Mouse (Mus musculus) mouse trophoblast stem cell (cell line): ENCODE measurements at regions not wholly inside any gene's neighbourhood (a gene's known extent, or its start where the extent isn't known, plus 50 kb on each side); places are given as distances from the start of the nearest gene placed in this dataset.

Source experiments
- in situ Hi-C, 2 experiments: fragments of 300-500 bp; cut with MseI, MboI; formaldehyde crosslinking; loops; 2 replicates in 1 of 2; 3 replicates in 1 of 2; pipeline ENCODE4 v1.15.1; 2025

DNA sequence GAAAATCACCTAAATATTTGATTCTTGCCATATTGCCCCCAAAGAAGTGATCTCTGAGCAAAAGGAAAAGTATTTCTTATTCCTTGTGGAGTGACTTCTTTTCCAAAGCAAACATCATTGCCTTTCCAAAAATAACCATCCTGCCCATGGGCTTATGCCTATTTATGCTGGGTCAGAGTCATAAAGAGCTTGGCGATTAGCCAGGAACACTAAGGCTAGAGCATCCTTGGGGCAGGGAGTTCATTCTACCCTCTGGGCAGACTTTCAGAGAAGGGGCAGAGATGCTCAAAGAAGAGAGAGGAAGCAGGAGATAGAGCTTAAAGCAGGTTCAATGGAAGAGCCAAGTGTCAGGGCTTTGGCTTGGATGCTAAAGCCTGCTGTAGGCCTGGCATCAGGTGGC, 203.1 kb upstream of the Gmds start:
- in situ Hi-C loops: no loop called here

DNA sequence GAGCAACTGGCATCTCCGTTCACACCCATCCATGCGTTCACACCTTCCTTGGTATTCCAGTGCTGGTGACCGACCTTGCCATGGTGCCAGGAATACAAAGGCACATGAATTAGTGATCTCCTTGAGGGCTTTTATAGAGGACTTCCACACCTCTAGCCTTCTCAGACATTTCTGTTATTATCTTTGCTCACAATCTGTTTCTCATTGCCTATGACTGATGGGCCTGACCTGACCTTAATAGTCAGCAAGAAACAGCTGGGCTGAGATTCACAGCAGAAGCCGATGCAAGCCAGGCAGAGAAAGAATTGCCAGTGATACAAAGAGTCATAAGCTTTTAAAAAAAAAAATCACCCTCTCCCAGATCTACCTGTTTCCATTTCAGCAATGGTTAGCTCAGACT, 197.7 kb upstream of the Gmds start:
- in situ Hi-C loops: no loop called here

DNA sequence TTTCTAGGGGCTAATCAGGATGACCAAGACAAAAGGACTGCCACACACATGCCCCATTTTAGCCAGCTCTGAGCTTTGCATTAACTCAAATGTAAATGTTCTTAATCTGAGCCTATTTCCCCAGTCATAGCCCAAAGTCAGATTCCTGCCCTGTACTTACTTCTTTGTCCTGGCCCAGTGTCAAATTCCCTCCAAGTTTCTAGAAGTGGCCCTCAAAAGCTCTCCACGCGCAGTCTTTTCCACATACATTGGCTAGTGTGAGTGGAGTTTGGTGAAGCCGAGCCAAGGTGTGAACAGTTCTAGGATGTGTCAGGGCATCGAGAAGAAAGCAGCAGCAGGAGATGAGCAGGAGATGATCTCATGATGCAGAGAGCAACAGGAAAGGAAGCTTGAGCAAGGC, 197.1 kb upstream of the Gmds start:
- in situ Hi-C loops: no loop called here

DNA sequence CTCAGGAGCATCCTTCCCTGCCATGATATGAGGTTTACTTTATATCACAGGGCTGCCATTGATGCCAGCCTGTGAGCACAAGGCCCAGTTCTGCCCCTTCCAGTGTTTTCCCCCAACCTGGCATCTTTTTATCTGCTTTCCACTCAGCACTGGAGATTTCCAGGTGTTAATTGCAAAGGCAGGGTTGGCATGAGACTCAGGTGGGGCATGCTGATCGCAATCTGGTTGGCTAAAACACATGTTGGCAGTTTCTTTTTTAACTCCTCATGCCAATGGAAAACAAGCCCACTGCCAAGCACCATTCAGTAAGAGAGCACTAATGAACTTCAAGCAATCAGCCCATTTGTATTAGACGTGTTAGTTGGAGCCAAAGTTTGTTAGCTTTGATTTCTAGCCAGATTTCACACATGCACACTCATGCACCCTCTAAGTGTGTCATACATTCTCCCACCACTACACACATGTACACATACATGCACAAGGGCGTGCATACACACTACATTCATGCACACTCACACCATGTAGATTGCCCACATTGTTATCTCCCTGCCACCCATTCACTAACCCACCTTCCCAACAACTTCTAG, 192.5 kb upstream of the Gmds start:
- in situ Hi-C loops: no loop called here

DNA sequence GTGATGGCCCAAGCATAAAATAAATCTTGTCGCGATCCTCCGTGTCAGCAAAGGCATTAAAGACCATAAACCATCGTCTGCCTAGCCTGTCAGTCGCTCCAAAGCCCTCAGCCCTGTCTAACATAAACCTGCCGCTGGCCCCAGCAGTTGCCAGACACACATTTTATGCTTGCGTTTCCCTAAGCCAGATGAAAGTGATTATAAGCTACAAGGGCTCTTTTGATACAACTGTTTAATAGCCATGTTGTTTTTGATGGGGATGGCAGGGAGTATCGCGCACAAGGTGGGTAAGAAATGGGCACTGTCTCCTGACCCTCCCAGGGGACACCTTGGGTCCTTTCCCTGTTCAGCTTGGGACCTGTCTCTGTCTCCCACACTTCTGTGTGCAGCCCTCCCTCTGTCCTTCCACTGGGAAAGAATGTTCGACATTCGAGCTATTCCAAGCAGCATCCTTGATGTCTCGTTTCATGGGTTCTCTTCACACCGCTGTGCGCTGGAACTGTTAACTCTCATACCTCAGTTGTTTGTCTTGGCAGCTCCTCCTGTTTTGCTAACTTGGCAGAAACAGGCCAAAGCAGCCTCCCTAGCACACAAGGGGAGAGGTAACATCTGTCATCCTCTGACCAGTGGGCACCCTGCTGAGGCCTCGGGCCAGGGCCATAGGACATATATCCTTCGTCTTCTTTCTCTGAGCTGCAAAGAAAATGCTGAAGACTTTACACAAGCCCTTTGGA, 180.2 kb upstream of the Gmds start:
- in situ Hi-C loops: no loop called here

DNA sequence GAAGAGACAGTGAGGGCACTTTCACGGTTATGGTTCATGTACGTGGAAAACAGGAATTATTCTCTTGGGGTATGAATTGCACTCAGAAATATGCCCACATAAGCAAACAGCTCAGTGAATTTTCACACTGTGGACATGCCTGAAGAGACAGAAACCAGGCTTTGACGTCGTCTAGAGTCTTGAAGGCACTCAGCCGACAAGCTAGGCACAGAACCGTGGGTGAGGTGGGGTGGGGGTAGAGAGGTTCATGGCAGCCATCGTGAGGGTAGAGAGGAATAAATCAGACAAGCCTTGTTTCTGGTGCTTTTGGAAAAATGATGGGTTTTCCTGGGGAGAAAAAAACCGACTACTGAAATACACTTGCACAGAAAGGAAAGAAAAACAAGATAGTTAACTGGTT, 179.0 kb upstream of the Gmds start:
- in situ Hi-C loops: no loop called here

DNA sequence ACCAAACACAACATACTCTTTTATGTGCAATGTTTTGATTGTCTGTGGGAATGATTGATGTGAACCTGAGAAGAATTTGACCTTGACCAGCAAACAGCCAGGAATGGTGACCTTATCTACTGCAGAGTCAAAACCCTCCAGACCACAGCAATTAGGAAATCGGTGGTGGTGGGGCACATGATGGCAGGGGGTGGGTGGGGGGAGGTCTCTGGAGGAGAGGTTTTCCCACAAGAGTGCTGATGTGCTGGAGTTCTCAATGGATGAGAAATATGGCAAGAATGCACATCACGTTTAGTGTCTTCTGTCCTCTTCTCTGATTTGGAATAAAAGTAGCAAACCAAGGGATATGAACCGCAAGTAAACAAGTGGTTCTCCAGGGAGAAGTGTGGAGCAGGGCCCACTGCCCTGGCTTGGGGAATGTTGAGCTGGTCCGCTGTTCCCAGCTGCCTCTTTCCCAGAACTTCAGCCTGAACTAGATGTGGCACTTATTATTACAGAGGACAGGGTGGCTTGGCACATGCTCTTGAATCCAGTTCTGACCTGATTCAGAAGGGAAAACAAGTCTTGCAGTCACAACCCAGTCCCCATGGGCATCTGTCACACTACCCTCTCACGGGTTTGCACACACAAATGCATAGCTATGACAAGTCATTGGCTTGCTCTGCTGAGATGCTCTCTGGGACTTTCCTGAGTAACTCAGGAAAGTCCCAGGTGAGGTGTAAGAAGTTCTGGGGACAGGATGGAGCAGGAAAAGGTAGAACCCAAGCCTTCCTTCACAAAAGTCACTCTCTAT, 170.9 kb upstream of the Gmds start:
- in situ Hi-C loops: no loop called here

DNA sequence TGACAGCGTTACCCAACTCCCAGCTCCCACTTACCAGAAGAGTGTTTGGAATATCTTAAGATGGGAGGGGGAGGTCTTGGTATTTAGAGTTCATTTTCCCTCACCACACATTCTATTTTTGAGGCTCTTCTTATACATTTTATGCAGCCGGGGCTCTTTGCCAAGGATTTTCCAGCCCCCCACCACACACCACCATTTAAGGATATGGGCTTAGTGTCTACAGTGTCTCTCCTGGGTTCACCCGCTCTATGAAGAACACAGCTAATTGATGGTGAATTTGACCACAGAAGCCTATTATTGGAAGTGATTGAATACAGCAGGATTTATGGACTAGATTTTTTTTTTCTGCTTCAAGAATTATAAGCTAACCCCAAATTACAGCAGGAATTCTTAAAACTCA, 169.9 kb upstream of the Gmds start:
- in situ Hi-C loops: no loop called here

DNA sequence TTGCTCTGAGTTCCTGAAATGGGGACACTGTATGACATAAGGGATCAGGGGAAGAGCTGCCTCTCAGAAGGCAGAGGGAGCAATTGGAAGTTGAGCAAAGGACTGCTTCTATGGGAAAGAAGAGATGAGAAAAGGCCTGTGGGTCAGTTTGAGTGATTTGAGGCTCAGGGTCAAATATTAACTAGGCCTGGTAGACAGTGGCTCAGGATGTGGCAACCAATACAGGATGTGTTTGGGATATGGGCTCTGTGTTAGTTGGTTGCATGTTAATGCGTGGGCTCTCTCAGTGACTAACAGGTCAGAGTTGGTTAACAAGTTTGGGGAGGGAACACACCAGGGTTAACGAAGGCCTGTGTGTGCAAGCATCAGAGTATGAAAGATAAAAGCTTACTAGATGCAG, 169.3 kb upstream of the Gmds start:
- in situ Hi-C loops: no loop called here

DNA sequence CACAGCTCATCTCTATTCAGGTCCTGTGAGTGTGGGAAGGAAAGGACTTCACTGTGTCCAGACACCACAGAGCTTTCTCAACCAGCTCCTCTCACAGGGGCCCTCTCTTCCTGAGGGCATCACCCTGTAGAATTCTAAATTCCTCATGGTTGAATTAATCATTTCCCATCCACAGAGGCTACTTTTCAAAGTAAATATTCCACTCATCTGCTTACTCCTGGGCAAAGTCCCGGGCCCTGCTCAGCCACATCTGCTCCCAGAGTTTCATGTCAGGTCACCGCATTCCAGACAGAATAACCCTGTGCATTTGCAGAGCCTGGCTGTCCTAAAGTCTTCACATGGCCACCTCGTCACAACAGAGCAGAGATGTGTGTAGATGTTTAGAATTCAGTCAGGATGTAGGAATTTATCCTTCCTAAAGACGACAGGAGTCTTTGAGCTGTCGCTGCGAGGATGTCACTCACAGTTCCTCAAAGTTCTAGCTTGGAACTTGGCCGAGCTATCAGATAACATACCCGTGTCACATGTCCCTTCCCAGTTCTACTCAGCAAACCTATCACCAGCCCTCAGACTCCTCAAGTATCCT, 159.8 kb upstream of the Gmds start:
- in situ Hi-C loops: no loop called here

DNA sequence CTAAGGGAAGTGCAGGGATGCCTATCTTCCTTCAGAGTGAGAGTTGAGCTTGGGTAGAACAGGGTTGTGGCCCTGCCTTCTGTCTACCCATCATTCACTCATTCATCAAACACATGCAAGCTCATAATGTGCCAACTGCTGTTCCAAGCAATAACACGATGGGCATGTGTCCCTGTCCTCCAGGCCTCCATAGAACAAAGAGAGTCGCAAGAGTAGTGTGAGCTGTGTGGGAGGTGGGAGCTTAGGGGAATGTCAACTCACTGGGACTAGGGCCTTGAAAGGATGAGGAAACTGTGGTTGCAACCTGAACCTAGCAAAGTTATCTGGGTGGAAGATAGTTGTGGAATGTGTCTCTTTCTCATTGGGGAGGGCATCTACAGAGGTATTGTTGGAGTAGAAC, 157.7 kb upstream of the Gmds start:
- in situ Hi-C loops: no loop called here

DNA sequence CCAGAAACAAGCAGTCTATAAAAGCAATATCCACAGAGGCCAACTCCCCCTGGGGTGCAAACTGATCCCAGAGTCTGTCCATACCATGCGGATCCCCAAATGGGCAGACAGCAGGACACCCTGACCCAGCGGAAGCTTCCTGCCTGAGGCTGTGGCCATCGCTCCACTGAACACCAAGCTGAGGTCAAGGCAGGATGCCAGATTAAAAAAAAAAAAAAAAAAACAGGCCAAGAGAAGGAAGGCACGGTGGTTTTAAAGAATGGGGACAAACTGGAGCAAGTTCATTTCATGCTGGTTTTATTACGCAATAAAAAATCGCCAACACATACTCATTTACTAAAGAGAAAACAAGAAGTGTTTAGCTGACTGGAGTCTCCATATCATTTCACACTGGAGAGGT, 156.5 kb upstream of the Gmds start:
- in situ Hi-C loops: no loop called here

DNA sequence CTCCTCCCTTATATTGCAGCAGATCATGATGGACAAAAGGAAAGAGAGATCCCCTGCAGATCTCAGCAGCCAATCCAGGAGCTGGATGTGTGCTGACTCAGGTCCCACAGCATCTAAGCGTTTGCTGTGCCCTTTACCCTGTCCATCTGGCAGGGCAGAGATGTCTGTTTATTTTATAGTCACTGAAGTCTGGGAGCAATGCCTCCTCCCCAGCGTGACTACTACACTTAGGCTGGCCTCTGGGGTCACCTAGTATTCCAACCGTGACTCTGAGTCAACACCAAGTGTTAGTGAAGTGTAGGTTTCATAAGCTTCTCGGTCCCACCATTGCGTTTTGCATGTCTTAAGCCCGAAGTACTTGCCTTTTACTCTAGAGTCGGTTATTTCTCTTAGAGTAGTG, 155.3 kb upstream of the Gmds start:
- in situ Hi-C loops: no loop called here

DNA sequence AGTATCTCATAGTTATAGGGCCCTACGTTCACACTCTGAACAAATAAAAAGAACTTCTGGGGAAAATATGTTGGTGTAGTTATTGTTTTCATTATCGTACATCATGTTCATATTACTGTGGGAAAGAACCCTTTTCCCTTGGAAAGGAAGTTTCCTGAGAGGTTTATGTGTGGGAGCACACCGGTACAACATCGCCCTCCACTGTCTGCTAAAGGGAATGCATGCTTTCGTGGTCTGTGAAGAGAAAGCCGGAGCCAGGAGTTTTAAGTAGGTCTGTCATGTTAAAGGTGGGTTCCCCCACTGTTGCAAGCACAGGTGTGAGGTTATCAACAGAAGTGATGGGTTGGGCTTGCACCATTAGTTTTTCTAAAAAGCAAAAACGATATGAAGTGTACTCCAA, 154.8 kb upstream of the Gmds start:
- in situ Hi-C loops: no loop called here

DNA sequence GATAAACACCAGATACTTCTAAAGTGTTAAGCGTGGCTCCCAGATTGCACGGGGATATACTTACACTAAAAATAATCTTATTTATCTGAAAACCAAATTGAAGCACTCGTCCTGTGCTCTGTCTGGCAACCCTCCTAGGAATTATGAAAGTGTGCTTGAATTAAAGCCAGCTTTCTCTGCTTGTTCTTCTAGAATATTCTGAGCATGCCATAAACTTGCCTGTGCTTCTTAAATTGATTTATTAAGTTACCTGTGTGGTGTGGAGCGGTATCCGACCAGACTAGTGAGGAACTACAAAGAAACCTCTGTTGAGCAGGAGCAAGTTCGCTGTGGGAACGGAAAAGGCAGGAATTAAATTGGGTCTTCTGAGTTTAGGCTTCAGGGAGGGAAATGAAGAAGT, 154.0 kb upstream of the Gmds start:
- in situ Hi-C loops: no loop called here

DNA sequence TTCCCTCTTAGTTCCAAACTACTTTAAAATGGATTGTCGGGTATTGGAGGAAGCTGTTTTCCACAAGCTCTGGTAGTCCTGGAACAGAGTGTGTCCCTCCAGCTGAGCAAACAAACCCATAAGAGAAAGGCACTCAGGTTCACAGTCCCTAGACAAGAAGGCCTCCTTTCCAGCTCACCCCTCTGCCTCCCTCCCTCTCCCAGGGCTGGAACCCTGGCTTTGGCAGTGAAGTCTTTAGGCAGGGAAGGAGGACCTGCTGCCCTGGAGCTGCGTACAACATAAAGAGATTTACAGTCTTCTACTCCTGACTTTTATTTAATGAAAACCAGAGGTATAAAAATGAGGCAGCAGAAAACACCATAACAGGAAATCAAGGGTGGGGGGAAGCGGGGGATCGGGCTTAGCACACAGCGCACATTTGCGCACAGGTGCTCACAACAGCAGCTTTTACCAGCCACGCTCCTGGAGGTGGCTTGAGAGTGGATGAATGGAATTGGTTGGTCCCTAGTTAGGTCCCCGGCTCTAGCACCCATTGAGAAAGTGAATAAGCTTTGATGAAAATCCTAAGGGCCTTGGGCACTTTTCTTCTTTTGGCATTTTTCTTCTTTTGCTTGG, 143.0 kb upstream of the Gmds start:
- in situ Hi-C loops: no loop called here

DNA sequence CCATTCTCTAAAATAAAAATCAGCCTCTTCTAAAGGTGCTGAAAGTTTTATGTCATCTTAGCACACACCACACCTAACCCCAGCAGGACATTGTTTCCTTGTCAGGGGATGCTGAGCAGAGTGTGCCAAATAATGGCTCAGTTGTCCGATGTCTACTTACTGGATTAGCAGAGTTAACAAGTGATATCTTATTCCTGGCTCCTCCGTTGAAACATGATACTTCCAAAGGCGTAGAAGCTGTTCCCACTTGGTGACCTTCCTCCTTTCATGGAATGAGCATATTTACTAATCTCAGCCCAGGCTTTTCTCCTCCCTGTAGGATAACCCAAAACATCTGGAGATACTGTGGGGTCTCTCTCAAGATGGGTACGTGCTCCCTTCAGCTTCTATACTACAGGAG, 141.5 kb upstream of the Gmds start:
- in situ Hi-C loops: no loop called here

DNA sequence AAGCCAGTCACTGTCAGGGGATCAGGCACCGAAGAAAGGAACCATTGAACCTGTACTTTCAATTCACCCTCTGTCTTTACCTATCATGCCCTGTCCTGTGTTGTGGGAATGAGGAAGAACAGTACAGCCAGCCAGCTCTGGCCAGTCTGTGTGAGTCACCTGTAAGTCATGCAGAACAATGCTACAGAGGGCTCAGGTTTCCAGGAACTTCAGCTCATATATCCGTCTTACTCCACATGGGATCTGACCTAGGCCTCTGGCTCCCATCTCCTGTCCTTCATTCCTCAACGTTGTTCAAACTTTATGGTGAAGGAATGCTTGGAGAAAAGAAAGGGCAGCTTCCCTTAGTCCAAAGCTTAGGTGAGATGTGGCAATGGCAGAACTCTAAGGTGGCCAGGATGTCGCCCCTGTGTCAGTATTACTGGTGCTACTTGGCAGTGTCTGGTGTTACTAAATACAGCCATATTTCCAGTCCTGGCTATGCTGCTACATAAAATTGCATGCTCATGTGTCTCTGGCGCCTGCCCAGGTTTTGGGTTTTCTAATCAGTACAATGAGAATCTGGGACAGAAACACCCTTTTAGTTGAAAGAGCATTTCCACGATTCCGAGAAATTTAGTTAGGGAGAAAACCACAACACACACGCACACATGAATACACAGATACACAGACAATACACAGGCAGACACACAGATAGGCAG, 140.7 kb upstream of the Gmds start:
- in situ Hi-C loops: no loop called here

DNA sequence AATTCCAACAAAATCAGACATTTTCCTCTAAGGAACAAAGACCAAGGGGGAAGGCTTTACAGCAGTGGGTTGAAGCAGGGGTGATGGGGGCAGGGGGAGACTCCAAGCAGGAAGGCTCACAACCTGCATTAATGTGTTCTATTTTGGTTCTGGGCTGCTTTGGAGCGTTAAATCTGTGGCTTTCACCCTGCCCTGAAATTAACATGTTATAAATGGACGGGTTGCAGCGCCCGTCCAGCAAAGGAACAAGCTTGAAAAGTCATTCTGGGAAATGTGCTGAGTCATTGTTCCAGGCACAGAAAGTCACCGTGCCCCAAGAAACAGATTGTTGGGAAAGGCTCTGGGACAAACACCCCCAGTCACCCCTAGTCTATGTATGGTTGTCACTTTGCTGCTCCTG, 127.2 kb upstream of the Gmds start:
- in situ Hi-C loops: no loop called here

DNA sequence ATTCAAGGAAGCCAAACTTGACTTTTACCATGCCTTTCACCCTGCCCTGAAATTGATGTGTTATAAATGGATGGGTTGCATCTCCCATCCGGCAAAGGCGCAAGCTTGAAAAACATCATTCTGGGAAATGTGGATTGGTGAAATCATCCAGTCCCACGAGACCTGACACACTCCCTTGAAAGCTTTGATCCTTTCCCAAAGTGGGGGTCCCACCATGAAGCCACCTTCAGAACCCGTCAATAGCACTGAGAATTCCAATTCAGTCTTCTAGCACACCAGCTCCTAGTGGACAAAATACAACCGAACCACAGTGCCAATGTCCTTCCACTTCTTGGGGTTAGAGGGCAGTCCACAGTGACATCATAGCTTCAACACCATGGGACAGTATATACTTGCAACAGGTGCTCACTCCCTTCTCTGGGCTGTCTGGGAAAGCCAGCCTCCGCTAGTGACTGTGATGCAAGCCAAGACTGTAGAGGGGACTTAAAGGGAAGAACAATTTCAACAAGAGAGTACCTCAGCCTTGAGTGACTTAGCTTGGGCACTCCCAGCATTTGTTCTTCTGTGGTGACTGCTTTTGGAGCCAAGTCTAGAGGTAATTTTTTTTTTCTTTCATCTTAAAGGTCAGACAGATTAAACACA, 126.6 kb upstream of the Gmds start:
- in situ Hi-C loops: no loop called here
